Mouse (Mus musculus): ENCODE measurements around the gene Fgf3.
"Not testable (repeated sequence)": the region's sequence is repeated elsewhere in the genome, so short reads cannot be mapped to it uniquely, and the experiment has no call there.

The Fgf3 gene

DNA sequence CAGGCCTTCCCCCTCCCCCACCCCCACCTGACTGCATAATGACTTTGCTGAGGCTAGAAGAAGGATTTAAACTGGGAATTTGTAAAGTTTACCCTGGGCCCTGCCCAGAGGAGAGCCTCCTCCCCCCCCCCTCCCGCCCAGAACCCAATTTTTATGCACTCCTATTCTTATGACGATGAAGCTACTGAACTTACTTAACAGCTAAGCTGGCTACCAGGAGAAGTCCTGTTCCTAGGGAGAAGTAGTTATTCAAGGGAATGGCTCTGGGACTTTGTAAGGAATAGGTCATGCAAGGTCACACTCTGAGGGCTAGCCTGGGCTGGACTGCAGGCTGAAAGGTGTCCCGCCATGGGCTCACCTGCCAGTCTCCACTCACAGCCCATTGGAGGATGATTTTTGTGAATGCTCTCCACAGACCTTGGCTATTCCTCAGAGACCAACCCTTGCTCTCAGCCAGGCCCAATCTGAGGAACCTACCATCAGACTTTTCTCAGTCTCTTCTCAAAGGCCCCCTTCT, 20.0 kb downstream of the Fgf3 start:
- no peak for DNase-seq (ENCODE audit: low spot score in 2 of 2)

GRCm38 (mm10) chr7:144858702-144859101, 20.8 kb downstream of the Fgf3 start:
- no peak for DNase-seq (ENCODE audit: low spot score in 2 of 2)

- no peak for DNase-seq (ENCODE audit: low spot score in 2 of 2)
Measured at GRCm38 (mm10) chr7:144861056-144861768, 23.3 kb downstream of the Fgf3 start.

GRCm38 (mm10) chr7:144861769-144862070, 23.8 kb downstream of the Fgf3 start:
- DNase-seq (ENCODE audit: low spot score in 2 of 2): no peak

DNA sequence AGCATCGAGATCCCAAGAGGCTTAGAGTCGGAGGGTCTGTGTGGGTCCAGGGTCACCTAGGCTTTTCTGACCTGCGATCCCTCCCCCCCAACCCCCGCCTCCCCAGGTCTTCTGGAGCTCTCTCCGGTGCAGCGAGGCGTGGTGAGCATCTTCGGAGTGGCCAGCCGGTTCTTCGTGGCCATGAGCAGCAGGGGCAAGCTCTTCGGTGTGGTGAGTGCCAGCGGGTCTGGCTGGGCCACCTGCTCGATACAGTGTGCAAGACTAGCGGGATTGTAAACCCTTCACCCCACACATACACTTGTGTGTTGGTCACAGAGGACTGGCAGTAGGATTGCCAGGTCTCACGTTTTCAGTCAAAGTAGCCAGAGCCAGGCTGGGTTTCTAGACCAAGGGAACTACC, 24.2 kb downstream of the Fgf3 start:
- DNase-seq (ENCODE audit: low spot score in 2 of 2): no peak

GRCm38 (mm10) chr7:144862712-144863111, 24.8 kb downstream of the Fgf3 start:
- DNase-seq (ENCODE audit: low spot score in 2 of 2): no peak

DNA sequence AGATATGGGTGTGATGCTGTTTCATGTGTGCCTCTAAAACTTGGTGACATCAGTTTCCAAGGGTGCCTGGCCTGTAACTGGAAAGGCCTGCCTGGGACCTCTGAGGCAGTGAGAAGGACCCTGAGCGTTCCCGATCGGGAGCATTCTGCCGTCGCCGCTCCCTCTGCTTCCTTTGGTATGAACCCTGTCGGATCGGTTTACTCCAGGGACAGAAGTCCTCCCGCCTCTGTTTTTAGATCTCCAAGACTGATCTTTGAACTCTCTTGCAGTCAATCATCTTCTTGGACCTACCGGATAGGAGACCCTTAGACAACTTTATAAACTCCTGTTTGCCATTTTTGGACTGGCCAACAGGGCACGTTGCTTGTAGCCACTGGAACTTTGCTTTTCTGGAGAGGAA, 25.3 kb downstream of the Fgf3 start:
- DNase-seq (ENCODE audit: low spot score in 2 of 2): no peak

DNA sequence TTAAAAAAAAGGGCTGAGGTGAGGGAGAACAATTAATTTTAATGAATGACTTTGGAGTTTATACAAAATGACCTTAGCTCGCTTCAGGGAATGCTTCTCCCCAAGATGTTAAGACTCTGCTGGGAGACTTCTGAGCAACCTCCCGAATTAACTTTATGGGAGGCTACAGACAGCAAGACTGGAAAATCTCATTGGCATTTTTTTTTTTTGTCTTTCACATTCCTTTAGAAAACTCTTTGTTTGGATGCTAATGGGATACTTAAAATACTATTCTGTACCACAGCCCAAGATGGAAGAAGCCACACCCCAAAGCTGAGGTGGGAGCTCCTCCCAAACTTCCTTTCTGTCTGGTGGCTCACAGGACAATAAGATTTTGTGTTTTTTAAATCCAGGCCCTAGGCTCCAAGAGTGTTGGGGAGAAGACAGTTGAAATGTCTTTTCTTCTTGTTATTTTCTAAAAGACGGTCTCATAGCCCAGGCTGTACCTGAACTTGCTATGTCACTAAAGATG, 26.3 kb downstream of the Fgf3 start:
- DNase-seq (ENCODE audit: low spot score in 2 of 2): no peak

- no peak for DNase-seq (ENCODE audit: low spot score in 2 of 2)
Measured at GRCm38 (mm10) chr7:144867161-144867560, 29.3 kb downstream of the Fgf3 start.

- no peak for DNase-seq (ENCODE audit: low spot score in 2 of 2)
Measured at GRCm38 (mm10) chr7:144867602-144868001, 29.7 kb downstream of the Fgf3 start.

DNA sequence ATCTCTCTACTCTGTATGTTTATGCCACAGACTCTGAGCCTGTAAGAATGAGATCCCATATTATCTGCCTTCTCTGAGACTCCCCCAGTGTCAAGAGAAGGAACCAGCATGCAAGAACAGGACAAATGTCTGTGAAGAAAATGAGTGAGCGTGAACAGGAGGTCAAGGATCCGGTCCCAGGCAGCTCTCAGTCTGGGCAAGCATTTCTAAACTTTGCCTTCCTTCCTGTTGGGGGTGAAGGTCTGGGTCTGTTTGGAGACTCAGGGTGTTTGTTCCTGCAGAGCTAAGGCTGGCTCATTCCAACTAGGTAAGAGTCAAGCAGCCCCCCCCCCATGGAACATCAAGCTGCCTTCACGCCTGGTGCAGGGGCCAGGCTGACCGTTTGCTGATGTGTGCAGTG, 34.5 kb downstream of the Fgf3 start:
- DNase-seq (ENCODE audit: low spot score in 2 of 2): no peak

DNA sequence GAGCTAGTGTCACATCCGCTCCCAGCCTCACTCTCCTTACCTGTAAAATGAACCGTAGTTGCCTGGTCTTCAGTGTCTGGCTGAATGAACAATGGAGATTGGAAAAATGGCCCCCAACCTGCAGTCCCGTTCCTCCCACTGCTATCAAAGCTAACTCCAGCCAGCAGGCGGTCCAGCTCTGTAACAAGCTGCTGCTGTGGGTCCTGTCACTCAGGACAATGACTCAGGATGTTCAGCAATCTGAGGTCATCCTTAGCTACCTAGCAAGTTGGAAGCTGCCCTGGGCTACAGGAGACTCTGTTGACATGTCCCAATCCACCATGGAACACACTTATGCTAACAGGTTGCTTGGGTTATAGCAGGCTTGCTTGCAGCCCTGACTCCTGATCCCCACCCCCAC, 35.3 kb downstream of the Fgf3 start:
- no peak for DNase-seq (ENCODE audit: low spot score in 2 of 2)

DNA sequence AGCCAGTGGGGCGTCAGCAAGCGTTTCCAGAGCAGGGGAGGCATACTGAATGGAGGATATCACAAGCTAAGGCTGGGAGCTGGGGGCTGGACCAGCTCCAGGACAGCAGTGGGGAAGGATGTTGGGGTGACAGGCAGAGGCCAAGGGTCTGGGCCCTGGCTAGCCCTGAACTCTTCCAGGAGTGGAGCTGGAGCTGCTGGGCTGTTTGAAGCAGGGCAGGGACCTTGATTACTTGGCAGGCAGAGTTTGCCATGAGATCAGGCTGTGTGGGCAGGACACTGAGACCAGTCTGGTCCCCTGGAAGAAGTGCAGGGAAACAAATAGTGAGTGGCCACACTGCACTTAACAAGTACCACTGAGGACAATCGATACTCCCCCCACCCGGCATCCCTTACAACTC, 36.3 kb downstream of the Fgf3 start:
- no peak for DNase-seq (ENCODE audit: low spot score in 2 of 2)

- no peak for DNase-seq (ENCODE audit: low spot score in 2 of 2)
Measured at GRCm38 (mm10) chr7:144878401-144878800, 40.5 kb downstream of the Fgf3 start.

DNA sequence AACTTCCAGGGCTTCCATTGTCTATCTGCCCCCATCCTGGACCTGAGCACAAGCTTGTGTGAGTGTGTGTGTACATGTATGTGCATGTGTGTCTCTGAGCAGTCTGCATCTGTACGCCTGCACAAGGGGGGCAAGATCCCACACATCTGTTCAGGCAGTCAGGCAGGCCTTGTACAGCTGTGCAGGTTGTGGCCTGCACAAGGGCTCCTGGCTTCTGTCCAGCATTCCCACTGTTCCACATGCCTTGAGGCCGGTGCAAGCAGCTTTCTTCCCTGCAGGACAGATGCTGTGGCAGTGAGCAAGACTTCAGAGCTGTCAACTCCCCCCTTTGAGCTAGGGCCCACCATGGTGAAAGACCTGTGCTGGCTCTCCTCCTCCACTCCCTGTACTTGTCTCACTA, 45.2 kb downstream of the Fgf3 start:
- no peak for DNase-seq (ENCODE audit: low spot score in 2 of 2)

DNA sequence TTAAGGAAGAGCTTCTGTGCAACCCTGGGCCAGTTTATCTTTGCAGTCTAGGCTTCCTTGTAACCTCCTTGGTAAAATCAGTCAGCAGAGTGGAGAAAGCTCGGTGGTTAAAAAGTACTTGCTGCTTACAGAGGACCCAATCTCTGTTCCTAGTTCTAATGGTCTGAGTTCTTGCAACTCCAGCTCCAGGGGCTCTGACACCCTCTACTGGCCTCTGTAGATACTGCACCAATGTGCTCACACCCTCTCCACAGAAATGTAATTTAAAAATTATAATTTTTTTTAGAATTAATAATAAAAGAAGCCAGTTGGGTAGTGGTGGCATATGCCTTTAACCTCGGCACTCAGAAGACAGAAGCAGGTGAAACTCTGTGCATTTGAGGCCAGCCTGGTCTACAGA, 49.8 kb downstream of the Fgf3 start:
- no peak for DNase-seq (ENCODE audit: low spot score in 2 of 2)

DNA sequence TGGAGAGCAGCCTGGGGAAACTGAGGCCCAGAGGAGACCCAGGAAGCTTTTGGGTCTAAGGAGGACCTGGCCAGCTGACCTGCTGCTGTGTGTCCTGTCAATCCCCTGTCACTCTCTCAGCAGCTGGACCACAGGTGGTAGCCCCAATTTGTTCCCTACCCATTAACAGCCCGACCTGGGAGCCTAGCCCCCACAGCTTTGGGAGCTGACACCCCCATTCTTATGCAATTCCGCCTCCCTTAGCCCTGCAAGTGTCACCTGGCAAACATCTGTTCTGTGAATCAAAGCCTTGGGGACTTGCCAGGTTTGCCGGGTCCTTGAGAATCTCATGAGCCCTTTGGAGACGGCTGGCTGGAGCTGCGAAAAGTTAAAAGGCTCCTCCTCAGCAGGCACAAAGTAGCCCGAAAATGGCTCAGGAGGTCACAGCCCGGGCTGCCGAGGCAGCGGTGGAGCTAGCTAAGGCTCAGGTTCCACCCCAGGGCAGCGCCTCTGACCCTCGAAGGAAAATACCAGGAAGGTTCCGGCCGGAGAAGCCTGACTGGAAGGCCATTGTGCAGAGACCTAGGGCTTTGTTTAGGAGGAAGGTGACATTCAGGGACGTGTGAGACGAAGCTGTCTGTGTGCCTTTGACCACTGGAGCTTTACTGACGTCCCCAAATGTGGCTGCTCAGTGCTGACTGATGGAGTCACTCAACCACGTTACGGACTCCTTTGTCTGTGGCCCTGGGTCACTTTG, 50.8 kb downstream of the Fgf3 start:
- DNase-seq (ENCODE audit: low spot score in 2 of 2): no peak

DNA sequence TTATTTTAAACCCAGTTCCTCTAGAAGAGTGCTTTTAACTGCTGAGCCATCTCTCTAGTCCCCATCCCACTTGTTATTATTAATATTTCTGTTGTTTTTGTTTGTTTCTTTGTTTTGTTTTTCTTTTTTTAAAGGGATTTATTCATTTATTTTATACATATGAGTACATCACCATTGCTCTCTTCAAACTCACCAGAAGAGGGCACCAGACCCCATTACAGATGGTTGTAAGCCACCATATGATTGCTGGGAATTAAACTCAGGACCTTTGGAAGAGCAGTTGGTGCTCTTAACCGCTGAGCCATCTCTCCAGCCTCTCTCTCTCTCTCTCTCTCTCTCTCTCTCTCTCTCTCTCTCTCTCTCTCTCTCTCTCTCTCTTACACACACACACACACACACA, 52.8 kb downstream of the Fgf3 start:
- not testable (repeated sequence) for DNase-seq (ENCODE audit: low spot score in 2 of 2)

DNA sequence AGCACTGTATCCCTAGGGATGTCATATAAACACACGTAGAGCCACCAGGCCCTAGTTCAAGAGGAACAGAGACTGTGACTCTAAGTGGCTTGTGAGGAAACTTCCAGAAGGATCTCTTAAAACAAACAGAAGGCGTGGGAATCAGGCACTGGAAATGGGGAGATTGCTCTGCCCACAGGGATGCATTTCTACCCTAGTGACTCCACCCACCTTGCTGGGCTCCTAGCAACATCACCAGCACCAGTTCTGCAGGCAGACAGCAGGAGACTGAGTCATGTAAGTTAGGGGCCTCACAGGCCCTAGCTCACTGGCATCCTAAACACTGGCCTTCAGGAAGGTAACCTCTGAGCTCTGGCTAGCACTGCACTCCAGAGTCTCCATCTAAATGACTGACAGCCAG, 54.0 kb downstream of the Fgf3 start:
- no peak for DNase-seq (ENCODE audit: low spot score in 2 of 2)

DNA sequence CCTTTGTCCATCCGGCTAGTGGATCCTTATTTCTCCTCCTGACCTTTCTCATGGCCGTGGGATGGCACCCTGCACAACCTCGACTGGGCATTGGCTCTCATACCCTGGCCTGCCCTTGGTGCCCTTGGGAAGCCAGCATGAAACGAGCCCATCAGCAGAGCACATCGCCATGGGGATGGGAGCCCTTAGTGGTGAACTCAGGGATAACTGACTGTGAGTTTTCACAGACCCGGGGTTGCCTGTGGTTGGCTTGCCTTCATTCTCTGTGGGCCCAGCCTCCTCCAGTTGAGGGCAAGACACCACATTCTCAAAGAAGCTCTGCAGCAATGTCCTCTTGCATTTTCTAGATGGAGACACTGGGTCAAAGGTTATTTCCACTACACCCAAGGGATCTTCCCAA, 54.4 kb downstream of the Fgf3 start:
- DNase-seq (ENCODE audit: low spot score in 2 of 2): no peak

All from cerebellum, postnatal 4 days (tissue).